Comparison of ENCODE assay signal across 8 mouse cellular contexts in genomic region chr19:23134441-23135301, GRCm38 (mm10). TPM values are rescaled to one million over a fixed set of nuclear protein-coding genes. Genes with fewer than 3 reads are reported as not detected.
DNase-seq lines count a peak whose midpoint lies in the region; ATAC-seq lines count a peak whose summit lies in the region.

No protein-coding gene starts in this region.

- intact Hi-C loops in left cerebral cortex, postnatal 25 days (cut with DNase I) = loop anchor here (1.0 to 2.0 kb wide), 6 partner anchors 44 to 218 kb away; no protein-coding TSS in a partner anchor

- peak; percentile 27 for ATAC-seq in inflammation-experienced regulatory T-cells, adult 6 months
- ATAC-seq in megakaryocyte-erythroid progenitor cell, adult 5-6 weeks (replicated peaks; ENCODE audit: low FRiP score, low TSS enrichment, poor library complexity, severe bottlenecking) = peak; percentile 23

- peak; percentile 95 for DNase-seq in adipocyte (ENCODE audit: low spot score)
- peak; percentile 36 for DNase-seq in embryo, embryonic 10 days (ENCODE audit: low spot score)
- peak; percentile 92 for DNase-seq in gastrocnemius, postnatal 10 days
- peak; percentile 82 to 96 for DNase-seq in left cerebral cortex, postnatal 25 days (ENCODE audit: low spot score in 2 of 2)
- DNase-seq in right cerebral cortex, postnatal 14 days = peak; percentile 86
- peak; percentile 76 to 95 for DNase-seq in urinary bladder, postnatal 36 days (ENCODE audit: low spot score in 2 of 2)

RNA-seq across cellular contexts. Expression of gene Klf9, which starts 6.4 kb away (rescaled TPM):
- 10 to 100 TPM; 50.4 to 83.1 TPM for total RNA-seq in gastrocnemius, postnatal 10 days (2021)
- 1 to 10 TPM; 1.1 to 4.4 (median 4.2) TPM for polyA plus RNA-seq in inflammation-experienced regulatory T-cells, adult 6 months (2017; shearing (Covaris generic))
- total RNA-seq in left cerebral cortex, postnatal 25 days (2021) = 100 to 1,000 TPM; 199 to 208 TPM
- 22.9 and 24.6 TPM in 2 replicates for total RNA-seq in megakaryocyte-erythroid progenitor cell, adult 5-6 weeks (2014; fragmentation: Nextera tagmentation)
- total RNA-seq in megakaryocyte-erythroid progenitor cell, adult 5-6 weeks (2017) = 19.9 and 25.0 TPM in 2 replicates

Comparison
In these comparisons a context has a peak if more than half of its experiments do, and no peak if none do; other contexts are left out.
1. Peak in every context shown above with its lines: DNase-seq and ATAC-seq.
2. DNase-seq: peak in every context shown above with its lines; median percentile 95 in adipocyte; 92 in gastrocnemius, postnatal 10 days; 89 in left cerebral cortex, postnatal 25 days; 86 in right cerebral cortex, postnatal 14 days; 86 in urinary bladder, postnatal 36 days; 36 in embryo, embryonic 10 days.